Mouse (Mus musculus): ENCODE measurements around the gene Gucd1. TPM values are rescaled to one million over a fixed set of nuclear protein-coding genes. Genes with fewer than 3 reads are reported as not detected.
"Not testable (repeated sequence)": the region's sequence is repeated elsewhere in the genome, so short reads cannot be mapped to it uniquely, and the experiment has no call there.

Gucd1 gene
- polyA plus RNA-seq, 1 experiment, result 48.3 TPM

GRCm38 (mm10) chr10:75365231-75365633 is 152.5 kb downstream of the Gucd1 start:
- H3K4me3 ChIP-seq (replicated peaks; ENCODE audit: control insufficient read depth, low read depth, low read length), result peak overlapping the region; percentile 44
- TF ChIP-seq POLR2A (IDR thresholded peaks at IDR 0.05; ENCODE audit: borderline replicate concordance, control insufficient read depth, low read depth, low read length) (no peak), CTCF (IDR thresholded peaks at IDR 0.05; ENCODE audit: control insufficient read depth, insufficient read depth, low read length) (no peak)
- H3K4me1 ChIP-seq (ENCODE audit: control insufficient read depth, insufficient read depth, low read length), result no peaks in the 10 kb centered on the region
- WGBS, result 39% methylated on average over 6 of the region's 6 CpGs
- no peak overlapping the region for H3K27ac ChIP-seq (ENCODE audit: control insufficient read depth, insufficient read depth, low read depth, low read length, poor library complexity)

- 21% methylated on average over 9 of the region's 9 CpGs for WGBS
- no peak overlapping the region for H3K27ac ChIP-seq (ENCODE audit: control insufficient read depth, insufficient read depth, low read depth, low read length, poor library complexity)
- no peak for TF ChIP-seq POLR2A (IDR thresholded peaks at IDR 0.05; ENCODE audit: borderline replicate concordance, control insufficient read depth, low read depth, low read length)
- no peak for TF ChIP-seq CTCF (IDR thresholded peaks at IDR 0.05; ENCODE audit: control insufficient read depth, insufficient read depth, low read length)
- no peaks in the 10 kb centered on the region for H3K4me1 ChIP-seq (ENCODE audit: control insufficient read depth, insufficient read depth, low read length)
- H3K4me3 ChIP-seq (replicated peaks; ENCODE audit: control insufficient read depth, low read depth, low read length), result no peak overlapping the region
These were observed 153.0 kb downstream of the Gucd1 start for GRCm38 (mm10) chr10:75364796-75365195.

- not testable (repeated sequence) for H3K4me3 ChIP-seq (replicated peaks; ENCODE audit: control insufficient read depth, low read depth, low read length); H3K4me1 ChIP-seq (ENCODE audit: control insufficient read depth, insufficient read depth, low read length); H3K27ac ChIP-seq (ENCODE audit: control insufficient read depth, insufficient read depth, low read depth, low read length, poor library complexity)
- 19% methylated on average over 1 of the region's 1 CpGs for WGBS
These were observed 153.5 kb downstream of the Gucd1 start for GRCm38 (mm10) chr10:75364214-75364690.

GRCm38 (mm10) chr10:75355341-75355740 is 162.4 kb downstream of the Gucd1 start:
- 55% methylated on average over 4 of the region's 4 CpGs for WGBS
- Histone ChIP-seq H3K4me3 (replicated peaks; ENCODE audit: control insufficient read depth, low read depth, low read length) (no peak overlapping the region), H3K4me1 (ENCODE audit: control insufficient read depth, insufficient read depth, low read length) (no peaks in the 10 kb centered on the region; the same call in 1 of the 2 replicates), H3K27ac (ENCODE audit: control insufficient read depth, insufficient read depth, low read depth, low read length, poor library complexity) (no peak overlapping the region)
- TF ChIP-seq POLR2A (IDR thresholded peaks at IDR 0.05; ENCODE audit: borderline replicate concordance, control insufficient read depth, low read depth, low read length) (no peak), CTCF (IDR thresholded peaks at IDR 0.05; ENCODE audit: control insufficient read depth, insufficient read depth, low read length) (no peak)

GRCm38 (mm10) chr10:75353838-75354241 is 163.9 kb downstream of the Gucd1 start:
- H3K4me3 ChIP-seq (replicated peaks; ENCODE audit: control insufficient read depth, low read depth, low read length); H3K27ac ChIP-seq (ENCODE audit: control insufficient read depth, insufficient read depth, low read depth, low read length, poor library complexity); H3K4me1 ChIP-seq (ENCODE audit: control insufficient read depth, insufficient read depth, low read length): not testable (repeated sequence)
- 41% methylated on average over 9 of the region's 9 CpGs for WGBS

- no peak for TF ChIP-seq POLR2A (IDR thresholded peaks at IDR 0.05; ENCODE audit: borderline replicate concordance, control insufficient read depth, low read depth, low read length)
- no peak for TF ChIP-seq CTCF (IDR thresholded peaks at IDR 0.05; ENCODE audit: control insufficient read depth, insufficient read depth, low read length)
- no peak overlapping the region for H3K4me3 ChIP-seq (replicated peaks; ENCODE audit: control insufficient read depth, low read depth, low read length)
- WGBS, result 93% methylated on average over 12 of the region's 12 CpGs
- no peaks in the 10 kb centered on the region; the same call in 1 of the 2 replicates for H3K4me1 ChIP-seq (ENCODE audit: control insufficient read depth, insufficient read depth, low read length)
- no peak overlapping the region for H3K27ac ChIP-seq (ENCODE audit: control insufficient read depth, insufficient read depth, low read depth, low read length, poor library complexity)
These were observed 165.2 kb downstream of the Gucd1 start for GRCm38 (mm10) chr10:75352541-75352940.

GRCm38 (mm10) chr10:75350564-75350963 is 167.2 kb downstream of the Gucd1 start:
- Histone ChIP-seq H3K4me1 (ENCODE audit: control insufficient read depth, insufficient read depth, low read length) (no peaks in the 10 kb centered on the region; the same call in 1 of the 2 replicates), H3K27ac (ENCODE audit: control insufficient read depth, insufficient read depth, low read depth, low read length, poor library complexity) (no peak overlapping the region), H3K4me3 (replicated peaks; ENCODE audit: control insufficient read depth, low read depth, low read length) (no peak overlapping the region)
- TF ChIP-seq CTCF (IDR thresholded peaks at IDR 0.05; ENCODE audit: control insufficient read depth, insufficient read depth, low read length) (no peak), POLR2A (IDR thresholded peaks at IDR 0.05; ENCODE audit: borderline replicate concordance, control insufficient read depth, low read depth, low read length) (no peak)
- 84% methylated on average over 5 of the region's 5 CpGs for WGBS

- Histone ChIP-seq H3K4me1 (ENCODE audit: control insufficient read depth, insufficient read depth, low read length) (no peaks in the 10 kb centered on the region), H3K4me3 (replicated peaks; ENCODE audit: control insufficient read depth, low read depth, low read length) (no peak overlapping the region), H3K27ac (ENCODE audit: control insufficient read depth, insufficient read depth, low read depth, low read length, poor library complexity) (no peak overlapping the region)
- 12% methylated on average over 2 of the region's 2 CpGs for WGBS
- TF ChIP-seq POLR2A (IDR thresholded peaks at IDR 0.05; ENCODE audit: borderline replicate concordance, control insufficient read depth, low read depth, low read length) (no peak), CTCF (IDR thresholded peaks at IDR 0.05; ENCODE audit: control insufficient read depth, insufficient read depth, low read length) (no peak)
These were observed 172.5 kb downstream of the Gucd1 start for GRCm38 (mm10) chr10:75345265-75345664.

GRCm38 (mm10) chr10:75344563-75344962 is 173.2 kb downstream of the Gucd1 start:
- 78% methylated on average over 1 of the region's 1 CpGs for WGBS
- not testable (repeated sequence) for H3K27ac ChIP-seq (ENCODE audit: control insufficient read depth, insufficient read depth, low read depth, low read length, poor library complexity); H3K4me1 ChIP-seq (ENCODE audit: control insufficient read depth, insufficient read depth, low read length)

More at GRCm38 (mm10) chr10:75344563-75344962, 173.2 kb downstream of the Gucd1 start:
- not testable (repeated sequence) for H3K4me3 ChIP-seq (replicated peaks; ENCODE audit: control insufficient read depth, low read depth, low read length)
